Mouse (Mus musculus) embryonic fibroblast, embryonic 13.5 days (primary cell): Measurements from ENCODE around the gene Ms4a6c.

Experiments used
- CTCF ChIP-seq: IDR thresholded peaks from 2 replicates; pipeline ENCODE4 v1.5.1; 2011; ENCODE audit warnings: mild to moderate bottlenecking, control low read depth, low read length, moderate library complexity, borderline replicate concordance; ENCODE audit not compliant: insufficient read depth
- POLR2A ChIP-seq: IDR thresholded peaks from 2 replicates; pipeline ENCODE4 v1.6.1; 2011; ENCODE audit warnings: low read depth, mild to moderate bottlenecking, control low read depth, low read length, moderate library complexity

DNA sequence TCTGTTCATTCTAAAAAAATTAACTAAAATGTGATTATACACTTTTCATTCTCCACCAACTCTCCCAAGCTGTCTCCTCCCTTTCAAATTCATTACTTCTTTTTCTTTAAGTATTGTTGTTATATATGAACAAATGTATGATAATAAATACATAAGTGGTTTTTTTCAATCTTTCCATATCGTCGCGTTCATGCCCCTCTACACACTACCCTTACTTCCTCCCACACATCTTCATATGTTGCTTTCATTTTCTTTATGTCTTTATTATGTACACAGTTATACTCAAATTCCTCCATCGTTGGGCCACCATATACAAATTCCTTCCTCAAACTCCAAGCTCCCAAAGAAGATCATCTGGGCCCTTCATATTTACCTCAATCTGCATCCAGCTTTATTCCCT, 32.2 kb downstream of the Ms4a6c start:
- TF ChIP-seq CTCF (no peak), POLR2A (no peak)
